Mouse (Mus musculus): ENCODE data around the gene Skap2. TPM values are rescaled to one million over a fixed set of nuclear protein-coding genes. Genes with fewer than 3 reads are reported as not detected.

The Skap2 gene
- polyA plus RNA-seq, 1 experiment = 9.1 TPM

GRCm38 (mm10) chr6:52036077-52036476 is 23.7 kb upstream of the Skap2 start:
- Histone ChIP-seq H3K27me3 (ENCODE audit: control insufficient read depth, insufficient read depth, low read length) (no peaks in the 10 kb centered on the region), H3K4me1 (ENCODE audit: control insufficient read depth, insufficient read depth, insufficient read length) (no peaks in the 10 kb centered on the region), H3K27ac (ENCODE audit: insufficient read depth, low read length) (no peak overlapping the region), H3K4me3 (ENCODE audit: extremely low read depth, insufficient read depth, insufficient read length) (no peak overlapping the region), H3K36me3 (ENCODE audit: control insufficient read depth, insufficient read depth, low read length) (no peaks in the 10 kb centered on the region)
- DNase-seq (ENCODE audit: low read depth in 1 of 2, low spot score in 2 of 2) = no peak
- 86% methylated on average over 4 of the region's 4 CpGs for WGBS
- TF ChIP-seq POLR2A (IDR thresholded peaks at IDR 0.05; ENCODE audit: low read depth, low read length) = no peak
- no peak for TF ChIP-seq CTCF (IDR thresholded peaks at IDR 0.05; ENCODE audit: extremely low read depth, insufficient read depth, insufficient read length, insufficient replicate concordance)

- H3K4me1 ChIP-seq (ENCODE audit: control insufficient read depth, insufficient read depth, insufficient read length) = no peaks in the 10 kb centered on the region
- no peak for DNase-seq (ENCODE audit: low read depth in 1 of 2, low spot score in 2 of 2)
- no peak overlapping the region for H3K27ac ChIP-seq (ENCODE audit: insufficient read depth, low read length)
- WGBS = 80% methylated on average over 7 of the region's 7 CpGs
- no peak overlapping the region for H3K4me3 ChIP-seq (ENCODE audit: extremely low read depth, insufficient read depth, insufficient read length)
- no peaks in the 10 kb centered on the region for H3K36me3 ChIP-seq (ENCODE audit: control insufficient read depth, insufficient read depth, low read length)
- no peak for TF ChIP-seq POLR2A (IDR thresholded peaks at IDR 0.05; ENCODE audit: low read depth, low read length)
- TF ChIP-seq CTCF (IDR thresholded peaks at IDR 0.05; ENCODE audit: extremely low read depth, insufficient read depth, insufficient read length, insufficient replicate concordance) = no peak
- H3K27me3 ChIP-seq (ENCODE audit: control insufficient read depth, insufficient read depth, low read length) = no peaks in the 10 kb centered on the region
Measured at GRCm38 (mm10) chr6:52031181-52031580, 18.8 kb upstream of the Skap2 start.

GRCm38 (mm10) chr6:52028131-52028530 is 15.8 kb upstream of the Skap2 start:
- no peak for TF ChIP-seq CTCF (IDR thresholded peaks at IDR 0.05; ENCODE audit: extremely low read depth, insufficient read depth, insufficient read length, insufficient replicate concordance)
- no peak for TF ChIP-seq POLR2A (IDR thresholded peaks at IDR 0.05; ENCODE audit: low read depth, low read length)
- Histone ChIP-seq H3K4me3 (ENCODE audit: extremely low read depth, insufficient read depth, insufficient read length) (no peak overlapping the region), H3K36me3 (ENCODE audit: control insufficient read depth, insufficient read depth, low read length) (no peaks in the 10 kb centered on the region), H3K27ac (ENCODE audit: insufficient read depth, low read length) (no peak overlapping the region), H3K27me3 (ENCODE audit: control insufficient read depth, insufficient read depth, low read length) (no peaks in the 10 kb centered on the region), H3K4me1 (ENCODE audit: control insufficient read depth, insufficient read depth, insufficient read length) (no peaks in the 10 kb centered on the region)
- 96% methylated on average over 7 of the region's 7 CpGs for WGBS
- DNase-seq (ENCODE audit: low read depth in 1 of 2, low spot score in 2 of 2) = no peak

GRCm38 (mm10) chr6:52027181-52027580 is 14.8 kb upstream of the Skap2 start:
- Histone ChIP-seq H3K27me3 (ENCODE audit: control insufficient read depth, insufficient read depth, low read length) (no peaks in the 10 kb centered on the region), H3K36me3 (ENCODE audit: control insufficient read depth, insufficient read depth, low read length) (no peaks in the 10 kb centered on the region), H3K4me1 (ENCODE audit: control insufficient read depth, insufficient read depth, insufficient read length) (no peaks in the 10 kb centered on the region), H3K4me3 (ENCODE audit: extremely low read depth, insufficient read depth, insufficient read length) (no peak overlapping the region), H3K27ac (ENCODE audit: insufficient read depth, low read length) (no peak overlapping the region)
- WGBS = 85% methylated on average over 4 of the region's 4 CpGs
- no peak for DNase-seq (ENCODE audit: low read depth in 1 of 2, low spot score in 2 of 2)
- TF ChIP-seq POLR2A (IDR thresholded peaks at IDR 0.05; ENCODE audit: low read depth, low read length) (no peak), CTCF (IDR thresholded peaks at IDR 0.05; ENCODE audit: extremely low read depth, insufficient read depth, insufficient read length, insufficient replicate concordance) (no peak)

- no peaks in the 10 kb centered on the region for H3K36me3 ChIP-seq (ENCODE audit: control insufficient read depth, insufficient read depth, low read length)
- no peak overlapping the region for H3K4me3 ChIP-seq (ENCODE audit: extremely low read depth, insufficient read depth, insufficient read length)
- TF ChIP-seq CTCF (IDR thresholded peaks at IDR 0.05; ENCODE audit: extremely low read depth, insufficient read depth, insufficient read length, insufficient replicate concordance) (no peak), POLR2A (IDR thresholded peaks at IDR 0.05; ENCODE audit: low read depth, low read length) (no peak)
- 96% methylated on average over 11 of the region's 11 CpGs for WGBS
- H3K27me3 ChIP-seq (ENCODE audit: control insufficient read depth, insufficient read depth, low read length) = no peaks in the 10 kb centered on the region
- no peaks in the 10 kb centered on the region for H3K4me1 ChIP-seq (ENCODE audit: control insufficient read depth, insufficient read depth, insufficient read length)
- DNase-seq (ENCODE audit: low read depth in 1 of 2, low spot score in 2 of 2) = no peak
- no peak overlapping the region for H3K27ac ChIP-seq (ENCODE audit: insufficient read depth, low read length)
Measured at GRCm38 (mm10) chr6:52026281-52026680, 13.9 kb upstream of the Skap2 start.

GRCm38 (mm10) chr6:52024730-52025129 is 12.4 kb upstream of the Skap2 start:
- TF ChIP-seq POLR2A (IDR thresholded peaks at IDR 0.05; ENCODE audit: low read depth, low read length) (no peak), CTCF (IDR thresholded peaks at IDR 0.05; ENCODE audit: extremely low read depth, insufficient read depth, insufficient read length, insufficient replicate concordance) (no peak)

GRCm38 (mm10) chr6:52022363-52022762 is 10.0 kb upstream of the Skap2 start:
- H3K4me3 ChIP-seq (ENCODE audit: extremely low read depth, insufficient read depth, insufficient read length) = no peak overlapping the region
- DNase-seq (ENCODE audit: low read depth in 1 of 2, low spot score in 2 of 2) = no peak
- 26% methylated on average over 4 of the region's 5 CpGs for WGBS
- no peak overlapping the region for H3K27ac ChIP-seq (ENCODE audit: insufficient read depth, low read length)
- TF ChIP-seq CTCF (IDR thresholded peaks at IDR 0.05; ENCODE audit: extremely low read depth, insufficient read depth, insufficient read length, insufficient replicate concordance) = no peak
- no peak for TF ChIP-seq POLR2A (IDR thresholded peaks at IDR 0.05; ENCODE audit: low read depth, low read length)
- H3K36me3 ChIP-seq (ENCODE audit: control insufficient read depth, insufficient read depth, low read length) = no peaks in the 10 kb centered on the region
- no peaks in the 10 kb centered on the region for H3K27me3 ChIP-seq (ENCODE audit: control insufficient read depth, insufficient read depth, low read length)
- no peaks in the 10 kb centered on the region for H3K4me1 ChIP-seq (ENCODE audit: control insufficient read depth, insufficient read depth, insufficient read length)

More at GRCm38 (mm10) chr6:52024730-52025129, 12.4 kb upstream of the Skap2 start:
- 52% methylated on average over 5 of the region's 5 CpGs for WGBS
- Histone ChIP-seq H3K27me3 (ENCODE audit: control insufficient read depth, insufficient read depth, low read length) (no peaks in the 10 kb centered on the region), H3K27ac (ENCODE audit: insufficient read depth, low read length) (no peak overlapping the region), H3K4me1 (ENCODE audit: control insufficient read depth, insufficient read depth, insufficient read length) (no peaks in the 10 kb centered on the region), H3K4me3 (ENCODE audit: extremely low read depth, insufficient read depth, insufficient read length) (no peak overlapping the region), H3K36me3 (ENCODE audit: control insufficient read depth, insufficient read depth, low read length) (no peaks in the 10 kb centered on the region)
- DNase-seq (ENCODE audit: low read depth in 1 of 2, low spot score in 2 of 2) = no peak
